Mouse (Mus musculus) liver, adult 2 months (tissue): Measurements from ENCODE around the gene Prkar2b.

Source experiments
- CTCF ChIP-seq: fragments of 200-500 bp; IDR thresholded peaks from 2 replicates; pipeline ENCODE4 v1.5.1; 2011; ENCODE audit warnings: low read depth, low read length, control low read depth
- POLR2A ChIP-seq: fragments of 200-500 bp; IDR thresholded peaks from 2 replicates; pipeline ENCODE4 v1.6.1; 2011; ENCODE audit warnings: low read length, control low read depth; ENCODE audit not compliant: insufficient read depth; ENCODE audit errors: extremely low read depth

- no peak for TF ChIP-seq POLR2A
- no peak for TF ChIP-seq CTCF
These were observed 43.9 kb upstream of the Prkar2b start for GRCm38 (mm10) chr12:32104955-32105521.
